Mouse (Mus musculus): ENCODE results near the gene Recql5.

Gene Recql5

DNA sequence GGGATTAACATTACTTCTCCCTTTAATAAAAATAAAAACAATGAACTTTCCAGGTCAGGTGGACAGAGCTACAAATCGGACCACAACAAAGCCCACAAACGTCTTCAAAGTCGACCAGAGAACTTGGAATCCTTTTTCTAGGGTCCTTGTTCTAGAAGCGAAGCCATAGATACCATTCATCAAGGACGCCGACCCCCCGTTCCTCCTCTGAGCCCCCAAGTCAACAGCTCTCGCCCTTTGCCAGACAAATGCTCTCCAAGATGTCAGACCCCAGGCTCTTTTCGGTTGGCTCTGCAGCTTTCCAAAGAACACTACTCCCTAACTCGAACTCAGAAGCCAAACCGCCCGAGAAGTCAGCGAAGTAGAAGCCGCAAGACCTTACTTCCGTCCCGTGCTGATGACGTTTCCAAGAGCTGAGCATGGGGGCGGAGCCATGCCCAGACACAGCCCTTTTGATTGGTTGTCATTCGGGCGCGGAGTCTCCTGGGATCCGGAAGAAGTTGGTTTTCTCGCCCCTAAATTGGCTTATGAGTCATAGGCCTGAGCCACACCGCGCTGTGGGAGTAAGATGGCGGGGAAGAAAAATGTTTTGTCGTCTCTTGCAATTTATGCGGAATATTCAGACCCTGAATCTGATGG is at the start of gene Recql5, which contains the start of gene Sap30bp:
Gene Recql5, minus strand, starts transcription at position 370 of the 639 bp plus-strand sequence.
Gene Sap30bp, plus strand, starts transcription at position 175 of the 639 bp plus-strand sequence.
- peak; percentile 98 to 99 for DNase-seq

DNA sequence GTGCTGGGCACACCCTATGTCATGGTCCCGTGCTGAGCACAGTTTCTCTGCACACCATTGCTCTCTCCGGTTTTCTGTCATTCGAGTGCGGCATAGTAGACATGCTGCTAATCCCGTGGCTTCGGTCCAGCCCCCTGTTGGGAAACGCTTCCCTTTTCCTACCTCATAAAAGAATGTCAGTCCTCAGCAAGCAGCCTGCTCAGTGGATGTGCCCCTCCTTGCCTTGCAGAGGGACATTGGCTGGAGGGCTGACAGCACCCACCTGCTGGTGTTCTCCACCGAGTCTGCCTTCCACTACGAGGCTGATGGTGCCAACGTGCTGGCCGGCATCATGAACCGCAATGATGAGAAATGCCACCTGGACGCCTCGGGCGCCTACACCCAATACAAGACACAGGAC is 49.2 kb upstream of the Recql5 start:
- no peak for DNase-seq

DNA sequence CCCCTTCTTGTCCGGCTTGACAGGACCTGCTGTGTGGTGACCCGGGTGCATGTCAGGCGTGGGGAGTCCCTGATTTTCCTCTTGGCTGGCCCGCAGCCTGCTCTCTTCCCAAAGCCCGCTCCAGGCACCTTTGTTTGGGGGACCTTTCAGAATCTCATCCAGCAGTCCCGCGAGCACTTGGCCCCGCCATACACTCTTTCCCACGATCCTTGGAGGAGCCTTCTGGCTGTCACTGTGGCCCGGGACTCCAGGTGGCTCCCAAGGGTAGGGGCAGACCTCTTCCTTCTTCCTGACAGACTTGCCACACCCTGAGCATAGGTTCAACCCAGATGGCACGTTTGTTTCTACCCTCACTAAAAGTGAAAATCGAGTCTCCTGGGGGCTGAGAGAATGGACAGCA is 42.3 kb upstream of the Recql5 start:
- DNase-seq: no peak

DNA sequence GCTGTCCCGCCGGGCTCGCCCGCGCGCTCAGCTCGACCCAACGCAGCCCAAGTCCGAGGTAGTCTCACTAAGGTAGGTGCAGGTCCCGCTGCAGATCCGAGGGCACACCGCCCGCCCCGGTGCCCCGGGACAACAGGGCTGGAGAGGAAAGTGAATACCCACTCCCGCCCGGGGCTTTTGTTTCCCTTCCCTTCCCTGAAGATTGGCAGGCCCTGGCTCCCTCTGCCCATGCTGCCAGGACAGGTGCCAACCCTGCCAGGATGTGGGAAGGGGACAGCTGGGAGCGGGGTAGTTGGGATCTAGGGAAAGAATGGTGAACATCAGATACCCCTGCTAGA is 41.8 kb upstream of the Recql5 start:
- DNase-seq: no peak

DNA sequence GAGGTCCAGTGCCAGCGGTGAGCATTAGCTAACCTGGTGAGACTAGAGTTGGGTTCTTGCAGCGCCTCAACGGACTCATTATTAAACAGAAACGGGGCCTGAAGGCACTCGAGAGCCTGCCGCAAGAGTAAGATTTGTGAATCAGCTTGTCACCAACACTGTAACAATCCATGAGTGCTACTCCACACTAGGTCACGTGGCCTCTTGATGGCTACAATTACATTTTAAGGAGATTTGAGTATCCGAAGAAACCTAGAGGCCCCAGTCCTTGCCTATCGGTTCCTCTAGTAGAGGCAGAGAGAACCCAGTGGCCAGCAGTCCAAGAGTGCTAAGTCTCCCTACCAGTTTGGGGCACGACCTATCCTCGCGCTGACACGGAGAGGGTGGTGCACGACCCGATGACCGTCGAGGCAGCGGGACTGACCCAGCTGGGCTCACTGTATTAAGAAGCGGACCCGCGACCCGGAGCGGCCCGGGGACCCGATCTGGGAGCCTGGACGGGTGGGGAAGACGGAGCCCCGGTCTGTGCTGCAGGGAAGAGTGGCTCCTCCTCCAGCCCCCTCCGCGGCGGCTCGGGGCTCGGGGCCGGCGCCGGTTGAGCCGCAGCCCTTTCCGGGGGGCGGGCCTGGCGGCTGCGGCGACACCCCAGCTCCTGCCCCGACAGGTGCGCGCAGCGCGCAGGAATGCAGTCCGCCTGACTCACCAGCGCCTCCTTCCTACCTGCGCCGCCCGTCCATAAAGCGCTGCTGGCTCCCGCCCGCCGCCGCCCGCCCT is 41.2 kb upstream of the Recql5 start, which contains the start of gene Itgb4:
Gene Itgb4, plus strand, starts transcription at position 401 of the 774 bp plus-strand sequence.
- peak; percentile 68 to 83 for DNase-seq

DNA sequence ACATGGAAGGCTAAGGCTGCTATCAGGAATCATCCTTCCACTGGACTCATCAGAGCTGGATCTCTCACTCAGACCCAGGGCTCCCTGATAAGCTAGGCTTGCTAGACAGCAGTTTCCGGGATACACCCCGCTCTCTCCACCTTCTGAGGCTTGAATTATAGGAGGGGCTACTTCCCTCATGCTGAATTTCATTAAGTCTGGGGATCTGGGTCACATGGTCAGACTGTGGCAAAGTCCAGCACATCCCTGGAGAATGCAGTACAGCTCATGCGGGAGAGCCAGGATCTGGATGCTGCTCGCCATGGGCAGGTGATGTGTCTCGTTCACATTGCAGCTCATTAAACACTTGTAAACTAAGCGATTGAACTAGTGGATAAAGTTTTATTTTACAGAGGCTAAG is 37.7 kb upstream of the Recql5 start:
- DNase-seq: peak; percentile 53 to 70

DNA sequence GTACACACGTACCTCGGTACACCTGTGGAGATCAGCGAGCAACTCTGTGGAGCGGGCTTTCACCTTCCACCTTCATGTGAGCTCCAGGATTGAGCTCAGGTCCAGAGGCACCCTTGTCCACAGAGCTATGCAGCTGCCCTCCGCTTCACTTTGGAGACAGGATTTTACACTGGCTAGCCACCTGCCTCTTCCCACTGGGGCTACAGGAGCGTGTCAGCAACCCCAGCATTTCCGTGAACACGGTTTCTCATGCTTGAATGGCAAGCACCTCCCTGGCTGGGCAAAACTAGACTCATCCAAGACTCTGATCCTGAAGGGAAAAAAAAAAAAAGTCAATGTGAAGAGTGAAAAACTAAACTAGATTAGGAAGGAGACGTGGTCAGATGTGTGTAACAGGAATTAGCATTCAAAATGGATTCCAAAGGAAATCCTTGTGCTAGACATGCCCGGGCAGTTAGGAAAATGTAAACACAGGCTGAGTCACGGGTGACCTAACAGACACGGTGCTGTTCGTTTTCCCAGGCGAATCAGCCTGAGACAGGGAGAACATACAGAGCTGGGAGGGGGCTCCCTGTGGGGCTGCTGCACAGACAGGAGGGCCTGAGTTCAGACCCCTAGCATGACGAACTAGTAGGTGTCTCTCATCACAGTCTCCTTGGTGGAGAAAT is 36.9 kb upstream of the Recql5 start:
- DNase-seq: peak; percentile 32 to 70

DNA sequence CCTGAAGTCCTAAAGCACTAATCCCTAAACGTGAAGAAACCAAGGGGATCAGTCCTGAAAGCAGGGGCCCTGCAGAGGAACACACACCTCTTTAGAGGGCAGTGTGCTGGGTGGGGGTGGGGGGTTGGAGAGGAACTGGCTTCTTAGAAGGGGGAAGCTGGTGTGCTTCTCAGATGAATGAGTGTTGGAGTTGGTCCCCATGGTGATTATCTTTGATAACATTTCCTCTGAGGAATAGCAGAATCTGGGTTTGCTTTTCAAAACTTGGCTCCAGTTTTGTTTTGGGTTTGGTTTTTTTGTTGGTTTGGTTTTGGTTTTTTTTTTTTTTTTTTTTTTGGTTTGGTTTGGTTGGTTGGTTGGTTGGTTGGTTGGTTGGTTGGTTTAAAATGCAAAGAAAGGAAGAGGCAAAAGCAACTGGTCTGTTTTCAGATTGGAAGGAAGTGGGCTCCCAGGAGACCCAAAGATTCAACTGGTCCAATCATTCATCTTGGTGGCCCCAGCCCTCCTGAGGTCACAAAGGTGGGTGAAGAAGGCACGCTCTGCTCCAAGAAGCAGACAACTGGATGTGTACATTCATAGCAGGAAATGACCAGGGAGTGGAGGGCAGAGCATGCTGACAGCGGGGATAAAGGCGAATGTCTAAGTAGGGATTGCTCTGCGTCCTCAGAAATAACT is 35.6 kb upstream of the Recql5 start:
- DNase-seq: no peak

DNA sequence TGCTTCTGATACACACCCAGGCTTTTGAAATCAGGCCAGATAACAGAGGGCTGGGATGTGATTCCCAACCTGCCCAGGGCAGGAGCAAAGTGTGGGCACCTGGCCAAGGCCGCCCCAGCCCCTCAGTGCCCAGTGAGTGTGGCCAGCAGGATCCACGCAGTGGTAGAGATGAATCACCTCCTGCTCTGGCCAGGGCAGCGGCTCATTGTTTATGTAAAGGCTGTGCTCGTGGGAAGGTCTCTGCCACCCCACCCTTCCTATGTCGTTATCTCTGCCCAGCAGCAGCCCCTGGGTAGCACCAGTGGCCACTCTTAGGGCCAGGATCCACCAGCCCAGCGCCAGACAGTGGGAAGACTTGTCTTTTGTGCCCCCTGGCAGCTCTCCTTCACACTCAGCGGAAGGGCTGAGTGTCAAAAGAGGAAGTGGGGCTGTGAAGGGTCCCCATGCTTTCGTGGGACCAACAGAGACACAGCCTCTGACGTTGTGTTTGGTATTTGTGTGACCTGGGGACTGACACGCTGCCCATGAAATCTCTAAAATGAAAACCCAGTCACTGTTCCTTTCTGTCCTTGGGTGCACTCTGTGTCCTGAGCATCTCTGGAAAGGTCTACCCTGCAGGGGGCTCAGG is 31.8 kb upstream of the Recql5 start:
- peak; percentile 27 to 52 for DNase-seq

DNA sequence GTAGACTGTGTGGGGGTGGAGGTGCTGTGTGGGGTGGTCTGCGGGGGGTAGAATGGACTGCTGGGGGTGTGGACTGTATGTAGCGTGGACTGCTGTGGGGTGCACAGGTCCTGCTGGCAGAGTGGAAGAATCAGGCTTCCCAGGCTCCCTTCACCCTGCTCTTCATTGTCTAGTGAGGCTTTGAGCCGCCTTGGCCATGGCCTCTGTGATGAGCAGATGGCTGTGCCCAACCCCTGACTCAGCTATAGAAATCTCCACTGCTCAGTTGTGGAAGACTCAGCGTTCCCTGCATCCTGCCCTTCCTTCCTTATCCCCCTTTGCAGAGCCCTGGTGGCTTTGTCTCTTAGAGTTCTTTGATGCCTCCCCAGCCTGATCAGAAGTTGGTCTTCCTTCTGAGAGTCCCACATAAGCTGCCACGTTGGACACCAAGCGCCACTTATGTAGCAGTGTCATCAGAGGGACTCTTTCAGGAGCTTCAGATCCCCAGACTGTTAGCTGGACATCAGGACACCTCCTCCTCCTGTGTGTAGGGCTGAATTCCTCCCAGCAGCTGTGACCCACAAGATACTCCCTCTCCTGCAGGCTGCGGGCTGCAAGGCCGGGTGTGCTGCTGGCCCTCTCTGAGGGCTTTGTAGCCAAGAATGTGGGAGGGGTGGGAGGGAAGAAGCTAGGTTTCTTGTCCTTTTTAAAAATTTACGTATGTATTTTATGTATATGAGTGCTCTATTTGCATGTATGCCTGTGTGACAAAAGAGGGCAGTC is 29.6 kb upstream of the Recql5 start:
- DNase-seq: no peak

DNA sequence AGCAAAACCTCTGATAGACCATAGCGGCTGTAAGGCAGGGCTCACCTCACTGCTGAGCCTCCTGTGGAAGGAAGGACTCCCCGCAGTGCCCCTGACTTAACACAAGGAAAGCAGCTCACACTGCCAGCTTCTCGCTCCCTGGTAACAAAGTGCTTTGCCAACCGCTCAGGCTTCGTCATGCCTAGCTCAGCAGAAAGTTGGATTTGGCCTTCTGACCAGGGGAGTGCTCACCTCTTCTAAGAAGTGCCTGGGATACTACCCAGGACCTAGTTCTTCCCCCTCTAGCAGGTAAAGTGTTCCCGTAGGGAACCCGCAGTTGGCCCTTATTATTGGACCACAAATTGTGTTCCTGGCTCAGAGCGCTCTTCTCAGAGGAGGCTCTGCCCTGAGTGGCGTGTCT is 25.7 kb upstream of the Recql5 start:
- DNase-seq: peak; percentile 17 to 58

DNA sequence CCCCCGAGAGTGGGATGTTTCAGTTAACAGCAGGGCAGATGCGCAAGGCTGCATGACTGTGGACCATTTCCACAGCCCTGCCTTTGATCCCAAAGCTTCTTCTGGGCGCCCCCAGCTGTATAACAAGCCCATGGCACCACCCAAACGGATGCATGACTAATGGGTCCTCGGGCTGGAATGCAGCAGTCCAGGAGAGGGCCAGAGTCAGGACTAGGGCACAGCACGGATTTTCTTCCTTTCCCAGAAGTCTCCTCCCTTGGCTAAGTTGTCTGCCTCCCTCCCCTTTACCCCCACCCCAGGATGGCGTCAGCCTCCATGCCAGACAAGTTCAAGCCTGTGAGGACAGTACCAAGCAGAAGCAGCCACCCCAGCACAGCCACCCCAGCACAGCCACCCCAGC is 24.7 kb upstream of the Recql5 start:
- DNase-seq: no peak

DNA sequence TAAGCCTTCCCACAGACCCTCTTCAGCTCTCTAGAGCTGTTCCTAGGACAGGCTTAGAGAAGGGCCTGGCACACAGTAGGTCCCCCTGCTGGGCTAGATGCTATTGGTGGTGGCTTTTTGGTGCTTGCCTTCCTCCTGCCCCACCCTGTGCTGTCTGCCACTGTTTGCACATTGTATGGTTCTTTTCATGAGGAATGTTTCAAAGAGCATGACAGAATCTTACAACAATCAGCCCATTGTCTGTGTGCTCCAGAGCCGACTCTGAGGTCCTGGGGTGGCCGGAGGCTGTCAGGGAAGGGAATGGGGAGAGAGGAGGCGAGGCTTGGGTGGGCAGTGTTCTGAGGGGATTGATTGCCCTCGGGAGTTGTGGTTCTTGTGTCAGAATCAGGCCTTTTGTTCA is 23.2 kb upstream of the Recql5 start:
- DNase-seq: no peak

DNA sequence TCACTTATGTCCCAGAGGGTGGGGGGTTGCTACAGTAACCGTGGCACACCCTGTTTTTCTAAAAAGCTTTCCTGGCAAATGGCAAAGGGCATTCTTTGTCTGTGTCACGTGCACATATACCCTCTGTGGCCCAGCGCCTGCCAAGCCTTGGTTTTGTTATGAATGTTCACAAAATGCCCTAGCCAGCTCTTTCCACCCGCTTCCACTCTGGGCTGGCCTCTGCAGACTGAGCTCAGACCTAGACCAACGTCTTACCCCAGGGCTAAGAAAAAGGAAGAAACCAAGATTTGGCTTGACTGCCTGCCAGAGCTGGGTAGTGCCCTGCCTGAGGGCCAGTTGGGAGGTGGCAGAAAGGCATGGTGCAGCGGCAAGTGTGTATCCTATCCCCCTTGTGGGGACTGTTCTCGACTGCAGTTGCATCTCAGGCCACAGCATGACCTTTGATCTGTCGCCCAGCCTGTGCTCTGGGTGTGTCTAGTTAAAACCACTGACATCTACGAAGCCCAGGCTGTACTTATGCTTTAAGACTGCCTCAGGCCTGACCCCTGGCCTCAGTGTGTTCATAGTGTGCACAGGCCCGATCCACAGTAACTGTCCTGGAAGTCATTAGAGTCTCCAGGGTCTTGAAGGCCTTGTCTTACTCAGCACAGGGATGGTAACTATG is 22.1 kb upstream of the Recql5 start:
- peak; percentile 53 to 76 for DNase-seq

DNA sequence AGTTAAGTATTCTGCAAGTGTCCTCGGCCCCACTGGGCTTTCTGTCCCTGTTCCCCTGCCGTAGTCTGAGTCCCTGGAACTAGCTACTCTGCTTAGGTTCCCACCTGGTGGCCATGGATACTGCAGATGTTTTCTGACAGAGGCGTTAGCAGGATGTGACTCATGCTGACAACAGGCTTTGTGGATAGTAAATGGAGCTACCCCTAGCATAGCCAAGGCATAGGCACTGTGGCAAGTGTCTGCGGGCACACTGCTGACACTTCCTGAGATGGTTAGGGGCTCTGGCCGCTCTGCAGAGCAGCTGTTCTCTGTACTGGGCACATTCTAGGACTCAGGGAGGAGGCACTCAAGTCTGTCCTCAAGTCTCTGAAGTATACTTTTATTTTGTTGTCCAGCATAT is 21.4 kb upstream of the Recql5 start:
- no peak for DNase-seq

DNA sequence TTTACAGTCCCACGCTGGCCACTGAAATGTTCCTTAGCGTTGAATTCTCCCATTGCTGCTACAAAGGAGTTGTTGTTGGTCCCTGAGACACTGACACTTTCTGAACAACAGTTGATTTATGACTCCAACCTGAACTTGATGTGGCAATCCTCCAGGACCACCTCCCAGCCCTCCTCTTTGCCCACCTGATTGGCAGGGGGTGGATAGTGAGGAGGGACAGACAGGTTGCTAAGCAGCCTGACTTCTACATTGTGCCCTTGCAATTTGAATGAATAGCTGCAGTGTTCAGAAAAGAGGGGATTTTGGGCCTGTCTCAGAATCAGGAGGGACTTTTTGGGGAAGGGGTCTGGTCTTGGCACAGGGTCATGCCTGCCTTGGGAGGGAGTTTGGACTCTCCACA is 17.4 kb upstream of the Recql5 start:
- no peak for DNase-seq

DNA sequence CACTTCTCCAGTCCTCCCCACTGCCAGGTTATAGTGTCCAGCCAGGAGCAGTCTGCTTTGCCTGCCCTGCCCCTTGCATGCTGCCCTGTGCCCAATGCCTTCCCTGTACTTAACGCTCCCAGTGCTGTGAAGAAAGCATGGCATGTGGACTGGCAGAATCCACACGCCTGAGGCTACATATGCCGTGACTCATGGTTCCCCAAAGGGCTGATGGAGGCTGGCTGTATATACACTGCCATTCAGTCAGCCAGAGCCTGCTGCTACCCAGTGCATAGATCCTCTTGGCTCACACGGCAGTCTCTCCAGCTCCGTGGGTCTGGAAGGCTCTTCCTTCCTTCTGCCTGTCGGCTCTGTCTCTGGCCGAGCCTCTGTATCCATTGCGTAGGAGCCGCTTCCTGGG is 15.0 kb upstream of the Recql5 start:
- DNase-seq: no peak

DNA sequence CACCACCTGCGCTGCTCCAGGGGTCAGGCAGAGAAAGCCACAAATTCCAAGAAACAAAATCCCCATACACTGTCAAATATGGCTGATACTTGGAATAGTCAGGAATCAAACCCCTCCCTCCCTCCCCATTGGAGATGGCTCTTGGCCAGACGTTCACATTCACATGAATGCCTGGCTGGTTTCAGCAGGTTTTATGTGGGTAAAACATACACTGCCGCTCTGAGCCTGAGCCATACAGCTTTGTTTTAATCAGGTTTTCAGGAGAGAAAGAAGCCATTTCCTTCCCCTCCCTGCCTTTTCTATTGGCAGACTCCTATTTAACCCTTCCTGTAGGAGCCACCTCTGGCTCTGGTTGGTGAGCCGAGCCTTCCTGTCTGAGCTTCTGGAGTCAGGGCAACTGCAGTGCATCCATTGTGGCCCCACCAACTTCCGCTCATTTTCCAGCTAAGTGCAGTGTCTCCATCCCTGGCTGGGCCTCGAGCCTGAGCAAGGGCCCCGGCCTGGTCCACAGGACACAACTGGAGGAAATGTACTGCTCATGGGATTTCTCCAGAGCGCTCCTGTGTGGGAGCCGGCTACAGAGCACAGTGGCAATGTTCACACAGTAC is 13.0 kb upstream of the Recql5 start:
- peak; percentile 31 to 39 for DNase-seq

DNA sequence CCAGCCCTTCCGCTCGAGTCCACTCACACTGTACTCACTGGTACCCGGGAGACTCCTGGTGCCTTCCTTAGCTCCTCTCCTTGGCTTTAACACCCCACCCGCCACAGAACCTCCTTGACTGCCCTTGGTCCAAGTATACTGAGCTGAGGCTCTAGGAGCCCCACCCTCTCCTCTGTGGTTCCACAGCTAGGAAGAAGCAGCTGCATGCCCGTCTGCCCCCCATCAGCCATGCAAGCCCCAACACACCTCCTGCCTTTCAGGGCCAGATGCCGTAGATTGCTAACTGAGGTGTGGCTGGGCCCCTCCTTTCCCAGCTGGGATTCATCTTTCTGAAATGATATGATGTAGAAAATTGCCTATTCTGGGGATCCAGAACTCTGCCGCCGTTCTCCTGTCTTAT is 12.0 kb upstream of the Recql5 start:
- no peak for DNase-seq

DNA sequence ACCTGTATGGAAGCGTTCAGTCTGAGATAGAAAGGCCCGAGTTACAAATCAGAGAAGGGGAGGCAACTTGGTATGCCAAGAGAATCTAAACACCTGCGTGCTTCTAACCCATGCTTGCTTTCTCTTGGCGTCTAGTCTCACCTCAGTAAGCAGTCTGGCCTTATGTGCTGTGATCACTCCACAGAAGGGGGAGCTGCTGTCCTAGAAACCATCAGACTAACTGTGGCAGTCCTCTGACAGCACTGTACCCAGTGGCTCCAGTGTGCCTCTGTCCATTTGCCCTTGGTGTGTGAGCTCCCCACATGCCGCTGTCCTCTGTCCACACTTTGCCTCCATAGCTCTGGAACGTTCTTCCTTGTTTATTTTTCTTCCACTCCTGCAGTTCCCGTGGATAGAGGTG is 8.7 kb upstream of the Recql5 start:
- DNase-seq: no peak

DNA sequence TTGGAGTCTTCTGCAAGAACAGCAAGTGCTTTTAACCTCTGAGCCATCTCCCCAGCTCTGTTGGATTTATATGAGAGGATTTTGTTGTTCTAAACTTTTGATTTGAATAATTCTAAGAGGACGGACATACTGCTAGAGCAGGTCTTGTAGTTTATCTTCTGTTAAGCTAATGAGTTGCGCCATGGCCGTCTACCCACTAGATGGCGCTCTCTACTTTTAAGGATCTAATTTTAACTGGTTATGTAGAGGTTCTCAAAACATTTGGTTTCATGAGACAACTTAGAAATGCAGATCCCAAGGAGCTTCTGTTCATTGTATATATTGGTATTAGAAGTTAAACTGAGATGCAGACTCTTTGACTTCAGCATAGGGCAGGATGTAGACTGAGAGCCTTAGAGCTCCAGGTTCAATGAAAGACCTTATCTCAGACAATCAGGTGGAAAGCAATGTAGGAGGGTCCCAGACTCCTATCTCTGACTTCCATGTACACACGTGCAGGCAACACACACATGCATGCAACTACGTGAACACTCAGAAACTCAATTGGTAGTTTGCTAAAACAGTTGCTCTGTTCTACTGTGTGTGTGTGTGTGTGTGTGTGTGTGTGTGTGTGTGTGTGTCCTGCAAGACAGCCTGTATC is 6.5 kb upstream of the Recql5 start:
- peak; percentile 67 to 85 for DNase-seq
